Comparison of ENCODE assay signal across 7 mouse cellular contexts in genomic region chr3:107101456-107101786, GRCm38 (mm10). TPM values are rescaled to one million over a fixed set of nuclear protein-coding genes. Genes with fewer than 3 reads are reported as not detected.
A peak's percentile ranks its signal among the peaks of the same experiment; 100 is the strongest.
DNase-seq lines count a peak whose midpoint lies in the region; ATAC-seq and TF ChIP-seq lines count a peak whose summit lies in the region.

No protein-coding gene starts in this region.

- no peaks in the 10 kb centered on the region for H3K36me3 ChIP-seq in lung, embryonic 15.5 days
- no peaks in the 10 kb centered on the region for H3K36me3 ChIP-seq in forebrain, embryonic 10.5 days (replicated peaks)
- H3K36me3 ChIP-seq in kidney, postnatal 0 days (ENCODE audit: insufficient read depth, low read length), result no peaks in the 10 kb centered on the region
- H3K36me3 ChIP-seq in neural tube, embryonic 12.5 days, result no peaks in the 10 kb centered on the region

- H3K4me3 ChIP-seq in lung, embryonic 15.5 days, result peak overlapping the region; percentile 43
- peak overlapping the region; percentile 71 for H3K4me3 ChIP-seq in forebrain, embryonic 10.5 days
- H3K4me3 ChIP-seq in kidney, postnatal 0 days (replicated peaks; ENCODE audit: low read depth, low read length), result peak overlapping the region; percentile 46
- H3K4me3 ChIP-seq in neural tube, embryonic 12.5 days, result peak overlapping the region; percentile 61

- H3K27me3 ChIP-seq in lung, embryonic 15.5 days, result peaks cover 50% of the 10 kb centered on the region
- peaks cover 72% of the 10 kb centered on the region for H3K27me3 ChIP-seq in forebrain, embryonic 10.5 days (ENCODE audit: poor library complexity, severe bottlenecking)
- peaks cover 23% of the 10 kb centered on the region for H3K27me3 ChIP-seq in kidney, postnatal 0 days (ENCODE audit: insufficient read depth, low read length)
- peaks cover 39% of the 10 kb centered on the region for H3K27me3 ChIP-seq in neural tube, embryonic 12.5 days (replicated peaks)

- peaks cover 23% of the 10 kb centered on the region for H3K4me1 ChIP-seq in lung, embryonic 15.5 days
- H3K4me1 ChIP-seq in forebrain, embryonic 10.5 days, result peaks cover 25% of the 10 kb centered on the region
- H3K4me1 ChIP-seq in kidney, postnatal 0 days (replicated peaks; ENCODE audit: insufficient read depth, low read length), result peaks cover 4% of the 10 kb centered on the region; the same call in 1 of the 2 replicates
- peaks cover 19% of the 10 kb centered on the region for H3K4me1 ChIP-seq in neural tube, embryonic 12.5 days

- under 1% methylated on average over 26 of the region's 41 CpGs for WGBS in lung, embryonic 15.5 days
- under 1% methylated on average over 41 of the region's 41 CpGs for WGBS in forebrain, embryonic 10.5 days
- 1% methylated on average over 18 of the region's 41 CpGs for WGBS in kidney, postnatal 0 days
- WGBS in neural tube, embryonic 12.5 days, result 1% methylated on average over 41 of the region's 41 CpGs

- ATAC-seq in lung, embryonic 15.5 days (ENCODE audit: borderline replicate concordance, extremely low read depth, low FRiP score, low TSS enrichment), result peak; percentile 9; the same call in 1 of the 2 replicates
- no peak for ATAC-seq in kidney, postnatal 0 days (replicated peaks; ENCODE audit: low FRiP score, low read depth)
- peak; percentile 69 for ATAC-seq in neural tube, embryonic 12.5 days (ENCODE audit: low FRiP score, low read depth)
- ATAC-seq in granulocyte monocyte progenitor cell, adult 5-6 weeks (replicated peaks; ENCODE audit: poor library complexity, severe bottlenecking), result no peak

- no peak for TF ChIP-seq CTCF in kidney, postnatal 0 days (IDR thresholded peaks at IDR 0.05; ENCODE audit: low read depth)

- no peak for DNase-seq in lung, postnatal 14 days
- DNase-seq in cerebellum, adult 11 months, result peak; percentile 88
- no peak for DNase-seq in forebrain, embryonic 10.5 days (ENCODE audit: extremely low spot score, low spot score)
- DNase-seq in kidney, postnatal 0 days (ENCODE audit: low spot score), result no peak

- peak overlapping the region; percentile 92 for H3K4me2 ChIP-seq in lung, embryonic 15.5 days
- H3K4me2 ChIP-seq in kidney, postnatal 0 days (ENCODE audit: low read length), result peak overlapping the region; percentile 85
- peak overlapping the region; percentile 94 for H3K4me2 ChIP-seq in neural tube, embryonic 12.5 days (replicated peaks)

- H3K27ac ChIP-seq in lung, embryonic 15.5 days, result no peak overlapping the region
- 0 out of 2 replicates have a peak overlapping the region, but pooled peaks have one; percentile 44 for H3K27ac ChIP-seq in forebrain, embryonic 10.5 days
- no peak overlapping the region for H3K27ac ChIP-seq in kidney, postnatal 0 days
- H3K27ac ChIP-seq in neural tube, embryonic 12.5 days, result no peak overlapping the region

- H3K9ac ChIP-seq in lung, embryonic 15.5 days, result peak overlapping the region; percentile 23
- 0 out of 2 replicates have a peak overlapping the region, but pooled peaks have one; percentile 49 for H3K9ac ChIP-seq in kidney, postnatal 0 days (ENCODE audit: low read depth, low read length)
- H3K9ac ChIP-seq in neural tube, embryonic 12.5 days, result peak overlapping the region; percentile 65

- no peaks in the 10 kb centered on the region for H3K9me3 ChIP-seq in lung, embryonic 15.5 days
- no peaks in the 10 kb centered on the region for H3K9me3 ChIP-seq in forebrain, embryonic 10.5 days
- no peaks in the 10 kb centered on the region for H3K9me3 ChIP-seq in kidney, postnatal 0 days (replicated peaks; ENCODE audit: low read length)
- no peaks in the 10 kb centered on the region for H3K9me3 ChIP-seq in neural tube, embryonic 12.5 days

RNA-seq across cellular contexts. Expression of gene Kcna2, which starts 0.5 kb away (rescaled TPM):
- 0.47 and 0.61 TPM in 2 replicates for polyA plus RNA-seq in lung, embryonic 15.5 days (2015; fragmentation: Nextera tagmentation; extraction: Ambion mirVana)
- not detected in 2 replicates for polyA plus RNA-seq in forebrain, embryonic 10.5 days (2016; fragmentation: Nextera tagmentation; extraction: Ambion mirVana)
- 0.03 and 0.06 TPM in 2 replicates for polyA plus RNA-seq in kidney, postnatal 0 days (2015; fragmentation: Nextera tagmentation; extraction: Ambion mirVana)
- polyA plus RNA-seq in neural tube, embryonic 12.5 days (2016; fragmentation: Nextera tagmentation; extraction: Ambion mirVana), result 0.37 and 0.55 TPM in 2 replicates
- total RNA-seq in granulocyte monocyte progenitor cell, adult 5-6 weeks (2014; fragmentation: Nextera tagmentation), result not detected in 2 replicates
- 0.04 TPM in 1 of 2 replicates, not detected in the other for total RNA-seq in granulocyte monocyte progenitor cell, adult 5-6 weeks (2017)

Comparison
In these comparisons a context has a peak if more than half of its experiments do, and no peak if none do; other contexts are left out.
1. ATAC-seq: peak in lung, embryonic 15.5 days (single experiment) and neural tube, embryonic 12.5 days (single experiment); none in kidney, postnatal 0 days (single experiment) and granulocyte monocyte progenitor cell, adult 5-6 weeks (single experiment).
2. Peak in every context shown above with its lines, with median percentiles within 50 percentile points of each other: H3K4me2 ChIP-seq, H3K4me3 ChIP-seq and H3K9ac ChIP-seq.